Mouse (Mus musculus) hindbrain, embryonic 14.5 days (tissue): ENCODE measurements at regions not wholly inside any gene's neighbourhood (a gene's known extent, or its start where the extent isn't known, plus 50 kb on each side); places are given as distances from the start of the nearest gene placed in this dataset.

ENCODE experiments used
- ATAC-seq: fragments of 200-750 bp; cut with Nextera tagmentation; 2 replicates; pipeline ENCODE4 v1.8.0; 2017; ENCODE audit warnings: moderate number of reproducible peaks, mild to moderate bottlenecking, moderate TSS enrichment, moderate library complexity; ENCODE audit not compliant: low FRiP score
- DNase-seq: peaks from one replicate; pipeline ENCODE4 v3.0.0-alpha.2; 2015; ENCODE audit warnings: low spot score
- H3K27ac ChIP-seq: fragments of 300-500 bp; sonication (generic); 2 replicates; pipeline ENCODE4 v1.5.1; 2014; ENCODE audit warnings: mild to moderate bottlenecking, moderate library complexity
- H3K27me3 ChIP-seq: fragments of 300-500 bp; sonication (generic); 2 replicates; pipeline ENCODE4 v1.6.1; 2014; ENCODE audit warnings: mild to moderate bottlenecking, low read length, mixed read lengths; ENCODE audit not compliant: control insufficient read depth, insufficient read depth
- H3K36me3 ChIP-seq: fragments of 300-500 bp; sonication (generic); replicated peaks from 2 replicates; pipeline ENCODE4 v1.6.1; 2014; ENCODE audit not compliant: control insufficient read depth, insufficient read depth
- H3K4me1 ChIP-seq: fragments of 300-500 bp; sonication (generic); replicated peaks from 2 replicates; pipeline ENCODE4 v1.6.1; 2014; ENCODE audit warnings: antibody characterized with exemption, low read length, mixed read lengths; ENCODE audit not compliant: control insufficient read depth, insufficient read depth
- H3K4me2 ChIP-seq: fragments of 300-500 bp; sonication (generic); replicated peaks from 2 replicates; pipeline ENCODE4 v1.6.1; 2014; ENCODE audit warnings: mild to moderate bottlenecking, moderate library complexity
- H3K4me3 ChIP-seq: fragments of 300-500 bp; sonication (generic); replicated peaks from 2 replicates; pipeline ENCODE4 v1.5.1; 2014; ENCODE audit warnings: mild to moderate bottlenecking, low read length
- H3K9ac ChIP-seq: fragments of 300-500 bp; sonication (generic); 2 replicates; pipeline ENCODE4 v1.6.1; 2014
- H3K9me3 ChIP-seq: fragments of 300-500 bp; sonication (generic); 2 replicates; pipeline ENCODE4 v1.6.1; 2016; ENCODE audit warnings: low read length; ENCODE audit not compliant: control insufficient read depth
- WGBS: fragments of 180-500 bp; shearing (Covaris S2); extraction: QIAGEN DNeasy Blood & Tissue Kit; methylation state at CpG from one replicate; pipeline ENCODE4 v1.1.7; 2014; 5-methylcytosine and 5-hydroxymethylcytosine counted together

GRCm38 (mm10) chr14:62002131-62002530 is 290.3 kb upstream of the Rnaseh2b start:
- no peak overlapping the region for H3K9ac ChIP-seq
- ATAC-seq (no peak), DNase-seq (no peak)
- no peaks in the 10 kb centered on the region for H3K27me3 ChIP-seq
- H3K4me1 ChIP-seq, result peaks cover 26% of the 10 kb centered on the region
- no peak overlapping the region for H3K27ac ChIP-seq
- no peak overlapping the region for H3K4me2 ChIP-seq
- H3K9me3 ChIP-seq, result no peaks in the 10 kb centered on the region
- H3K4me3 ChIP-seq, result no peak overlapping the region
- H3K36me3 ChIP-seq, result no peaks in the 10 kb centered on the region
- 55% methylated on average over 5 of the region's 5 CpGs for WGBS

- Histone ChIP-seq H3K4me2 (peak overlapping the region; percentile 33), H3K36me3 (no peaks in the 10 kb centered on the region), H3K4me1 (peaks cover 26% of the 10 kb centered on the region), H3K9ac (no peak overlapping the region), H3K27ac (peak overlapping the region; percentile 30; the same call in 1 of the 2 replicates), H3K9me3 (no peaks in the 10 kb centered on the region), H3K27me3 (no peaks in the 10 kb centered on the region), H3K4me3 (no peak overlapping the region)
- peak; percentile 77; the same call in 1 of the 2 replicates for ATAC-seq
- WGBS, result 23% methylated on average over 16 of the region's 16 CpGs
- peak; percentile 55 for DNase-seq
These were observed 289.2 kb upstream of the Rnaseh2b start for GRCm38 (mm10) chr14:62003013-62003781.

GRCm38 (mm10) chr14:62003797-62004196 is 288.6 kb upstream of the Rnaseh2b start:
- no peak overlapping the region for H3K4me2 ChIP-seq
- no peaks in the 10 kb centered on the region for H3K9me3 ChIP-seq
- DNase-seq (no peak), ATAC-seq (no peak)
- peaks cover 26% of the 10 kb centered on the region for H3K4me1 ChIP-seq
- H3K27ac ChIP-seq, result no peak overlapping the region
- no peak overlapping the region for H3K4me3 ChIP-seq
- WGBS, result 88% methylated on average over 2 of the region's 2 CpGs
- no peak overlapping the region for H3K9ac ChIP-seq
- H3K36me3 ChIP-seq, result no peaks in the 10 kb centered on the region
- no peaks in the 10 kb centered on the region for H3K27me3 ChIP-seq

- no peak for ATAC-seq
- H3K4me1 ChIP-seq, result no peaks in the 10 kb centered on the region; the same call in 1 of the 2 replicates
- DNase-seq, result no peak
- no peaks in the 10 kb centered on the region for H3K9me3 ChIP-seq
- H3K4me2 ChIP-seq, result no peak overlapping the region
- H3K9ac ChIP-seq, result no peak overlapping the region
- no peaks in the 10 kb centered on the region for H3K27me3 ChIP-seq
- 93% methylated on average over 5 of the region's 5 CpGs for WGBS
- H3K36me3 ChIP-seq, result no peaks in the 10 kb centered on the region
- H3K27ac ChIP-seq, result no peak overlapping the region
- no peak overlapping the region for H3K4me3 ChIP-seq
These were observed 283.7 kb upstream of the Rnaseh2b start for GRCm38 (mm10) chr14:62008707-62009106.

- Histone ChIP-seq H3K27ac (no peak overlapping the region), H3K4me1 (no peaks in the 10 kb centered on the region), H3K9ac (no peak overlapping the region), H3K4me2 (no peak overlapping the region), H3K9me3 (no peaks in the 10 kb centered on the region), H3K4me3 (no peak overlapping the region), H3K27me3 (no peaks in the 10 kb centered on the region), H3K36me3 (no peaks in the 10 kb centered on the region)
- no peak for ATAC-seq
- 85% methylated on average over 4 of the region's 4 CpGs for WGBS
- DNase-seq, result no peak
These were observed 273.6 kb upstream of the Rnaseh2b start for GRCm38 (mm10) chr14:62018804-62019203.

- H3K27me3 ChIP-seq, result no peaks in the 10 kb centered on the region
- WGBS, result 73% methylated on average over 3 of the region's 3 CpGs
- no peak overlapping the region for H3K4me3 ChIP-seq
- no peak for DNase-seq
- no peak overlapping the region for H3K27ac ChIP-seq
- H3K36me3 ChIP-seq, result no peaks in the 10 kb centered on the region
- no peak overlapping the region for H3K4me2 ChIP-seq
- no peaks in the 10 kb centered on the region for H3K4me1 ChIP-seq
- no peak for ATAC-seq
- H3K9ac ChIP-seq, result no peak overlapping the region
- no peaks in the 10 kb centered on the region for H3K9me3 ChIP-seq
These were observed 271.4 kb upstream of the Rnaseh2b start for GRCm38 (mm10) chr14:62020996-62021395.

GRCm38 (mm10) chr14:62022193-62022592 is 270.2 kb upstream of the Rnaseh2b start:
- 89% methylated on average over 3 of the region's 3 CpGs for WGBS
- DNase-seq, result no peak

GRCm38 (mm10) chr14:62023022-62023421 is 269.4 kb upstream of the Rnaseh2b start:
- Histone ChIP-seq H3K4me1 (no peaks in the 10 kb centered on the region), H3K9me3 (no peaks in the 10 kb centered on the region), H3K9ac (no peak overlapping the region), H3K36me3 (no peaks in the 10 kb centered on the region), H3K27me3 (no peaks in the 10 kb centered on the region), H3K4me3 (no peak overlapping the region), H3K27ac (no peak overlapping the region), H3K4me2 (no peak overlapping the region)
- 80% methylated on average over 7 of the region's 7 CpGs for WGBS
- no peak for DNase-seq
- ATAC-seq, result no peak

More at GRCm38 (mm10) chr14:62022193-62022592, 270.2 kb upstream of the Rnaseh2b start:
- Histone ChIP-seq H3K4me3 (no peak overlapping the region), H3K9me3 (no peaks in the 10 kb centered on the region), H3K27me3 (no peaks in the 10 kb centered on the region), H3K9ac (no peak overlapping the region), H3K36me3 (no peaks in the 10 kb centered on the region), H3K4me2 (no peak overlapping the region), H3K27ac (no peak overlapping the region), H3K4me1 (no peaks in the 10 kb centered on the region)
- no peak for ATAC-seq

GRCm38 (mm10) chr14:62027751-62028279 is 264.6 kb upstream of the Rnaseh2b start:
- H3K9me3 ChIP-seq, result no peaks in the 10 kb centered on the region
- no peaks in the 10 kb centered on the region for H3K27me3 ChIP-seq
- no peak overlapping the region for H3K4me3 ChIP-seq
- WGBS, result 81% methylated on average over 8 of the region's 8 CpGs
- no peak for ATAC-seq
- H3K4me2 ChIP-seq, result no peak overlapping the region
- DNase-seq, result no peak
- no peak overlapping the region for H3K9ac ChIP-seq
- H3K36me3 ChIP-seq, result no peaks in the 10 kb centered on the region
- no peaks in the 10 kb centered on the region for H3K4me1 ChIP-seq
- H3K27ac ChIP-seq, result no peak overlapping the region
